Mouse (Mus musculus) midbrain, embryonic 10.5 days (tissue): ENCODE results near the gene Naaladl2. TPM values are rescaled to one million over a fixed set of nuclear protein-coding genes. Genes with fewer than 3 reads are reported as not detected.

Experiments used
- DNase-seq: peaks from one replicate; pipeline ENCODE4 v3.0.0-alpha.2; 2017; ENCODE audit warnings: low spot score
- H3K27ac ChIP-seq: fragments of 300-500 bp; sonication (generic); replicated peaks from 2 replicates; pipeline ENCODE4 v1.5.1; 2016; ENCODE audit warnings: mild to moderate bottlenecking
- H3K27me3 ChIP-seq: fragments of 300-500 bp; sonication (generic); 2 replicates; pipeline ENCODE4 v1.6.1; 2016; ENCODE audit warnings: low read depth, mild to moderate bottlenecking; ENCODE audit not compliant: poor library complexity, severe bottlenecking
- H3K36me3 ChIP-seq: fragments of 300-500 bp; sonication (generic); 2 replicates; pipeline ENCODE4 v1.6.1; 2016; ENCODE audit warnings: mild to moderate bottlenecking, moderate library complexity
- H3K4me1 ChIP-seq: fragments of 300-500 bp; sonication (generic); 2 replicates; pipeline ENCODE4 v1.6.1; 2016
- H3K4me3 ChIP-seq: fragments of 300-500 bp; sonication (generic); 2 replicates; pipeline ENCODE4 v1.5.1; 2016; ENCODE audit warnings: mild to moderate bottlenecking, moderate library complexity
- H3K9me3 ChIP-seq: fragments of 300-500 bp; sonication (generic); replicated peaks from 2 replicates; pipeline ENCODE4 v1.6.1; 2016; ENCODE audit warnings: mild to moderate bottlenecking
- WGBS: fragments of 180-500 bp; shearing (Covaris S2); methylation state at CpG from one replicate; pipeline ENCODE4 v1.1.7; 2016; 5-methylcytosine and 5-hydroxymethylcytosine counted together
- polyA plus RNA-seq: library from polyadenylated mRNA; unstranded; fragments of >200 nt; fragmentation: Nextera tagmentation; extraction: Ambion mirVana; gene quantifications from 2 replicates; pipeline ENCODE4 v1.2.1, GENCODE M21; 2016

The Naaladl2 gene
- polyA plus RNA-seq, 1 experiment from 2014 or later, result 0.47 TPM

GRCm38 (mm10) chr3:24905425-24905960 lies 238.6 kb downstream of the Naaladl2 start:
- WGBS, result 85% methylated on average over 3 of the region's 3 CpGs
- H3K36me3 ChIP-seq, result no peaks in the 10 kb centered on the region
- H3K9me3 ChIP-seq, result no peaks in the 10 kb centered on the region
- H3K4me1 ChIP-seq, result no peaks in the 10 kb centered on the region
- H3K27ac ChIP-seq, result no peak overlapping the region
- no peak overlapping the region for H3K4me3 ChIP-seq
- DNase-seq, result no peak
- H3K27me3 ChIP-seq, result no peaks in the 10 kb centered on the region

- Histone ChIP-seq H3K4me3 (no peak overlapping the region), H3K4me1 (no peaks in the 10 kb centered on the region), H3K9me3 (no peaks in the 10 kb centered on the region), H3K27me3 (no peaks in the 10 kb centered on the region), H3K36me3 (no peaks in the 10 kb centered on the region), H3K27ac (no peak overlapping the region)
- DNase-seq, result no peak
- WGBS, result 87% methylated on average over 3 of the region's 3 CpGs
These were observed 255.3 kb downstream of the Naaladl2 start for GRCm38 (mm10) chr3:24888801-24889200.

- H3K36me3 ChIP-seq, result no peaks in the 10 kb centered on the region
- H3K4me1 ChIP-seq, result no peaks in the 10 kb centered on the region
- no peaks in the 10 kb centered on the region for H3K9me3 ChIP-seq
- H3K4me3 ChIP-seq, result no peak overlapping the region
- no peak for DNase-seq
- no peak overlapping the region for H3K27ac ChIP-seq
- H3K27me3 ChIP-seq, result no peaks in the 10 kb centered on the region
- WGBS, result 92% methylated on average over 1 of the region's 1 CpGs
These were observed 271.8 kb downstream of the Naaladl2 start for GRCm38 (mm10) chr3:24872254-24872653.

- Histone ChIP-seq H3K27ac (no peak overlapping the region), H3K4me3 (no peak overlapping the region), H3K4me1 (no peaks in the 10 kb centered on the region), H3K9me3 (no peaks in the 10 kb centered on the region), H3K36me3 (no peaks in the 10 kb centered on the region), H3K27me3 (no peaks in the 10 kb centered on the region)
- DNase-seq, result no peak
- 78% methylated on average over 2 of the region's 2 CpGs for WGBS
These were observed 291.1 kb downstream of the Naaladl2 start for GRCm38 (mm10) chr3:24852936-24853335.

DNA sequence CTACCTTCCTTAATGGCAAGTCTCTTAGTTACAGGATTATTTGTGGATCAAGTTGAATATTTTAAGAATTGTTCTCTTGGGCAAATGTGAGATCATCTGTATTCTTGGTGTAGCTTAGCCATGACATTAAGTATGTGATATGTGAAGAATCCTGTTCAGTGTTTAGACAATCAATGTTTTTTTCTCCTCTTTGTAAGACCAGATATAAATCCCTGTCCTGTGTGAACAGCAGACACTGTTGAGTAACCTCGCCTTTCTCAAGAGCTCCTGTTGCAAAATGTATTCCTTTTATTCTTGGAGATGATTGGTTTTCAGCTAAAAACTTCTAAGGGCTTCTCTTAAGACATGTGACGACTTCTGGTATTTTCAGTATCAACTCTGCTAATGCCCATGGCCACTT lies 347.3 kb downstream of the Naaladl2 start:
- WGBS, result 75% methylated on average over 2 of the region's 2 CpGs

DNA sequence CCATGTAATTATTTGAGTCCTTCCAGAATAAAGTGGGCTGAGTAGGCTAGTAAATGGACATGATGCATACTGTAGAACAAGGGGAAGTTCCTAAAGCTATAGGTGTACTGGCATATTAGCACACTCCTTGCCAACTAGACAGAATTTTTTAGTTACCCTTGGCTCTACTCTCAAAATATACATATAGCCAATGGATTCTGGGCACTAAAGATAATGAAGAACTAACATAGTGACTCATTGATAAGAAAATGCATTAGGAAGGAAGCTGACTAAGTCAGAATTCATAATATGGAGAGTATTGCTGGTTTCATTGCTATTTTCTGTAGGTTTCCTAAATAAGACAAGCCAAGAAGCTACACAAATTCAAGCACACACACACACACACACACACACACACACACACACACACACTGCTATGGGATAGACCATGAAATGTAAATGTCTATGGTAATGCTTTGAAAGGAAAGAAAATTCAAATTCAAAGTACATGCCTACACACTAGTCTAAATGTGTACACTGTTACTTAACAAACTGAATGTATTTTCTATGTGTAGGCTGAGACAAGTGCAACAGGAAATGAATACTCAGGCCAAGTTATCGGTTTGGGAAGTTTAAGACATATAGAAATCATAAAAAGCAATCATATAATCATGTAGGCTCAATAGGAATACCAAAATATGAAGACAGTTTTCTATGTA lies 356.5 kb downstream of the Naaladl2 start:
- Histone ChIP-seq H3K4me1 (peaks cover 5% of the 10 kb centered on the region; the same call in 1 of the 2 replicates), H3K27me3 (no peaks in the 10 kb centered on the region), H3K4me3 (no peak overlapping the region), H3K27ac (no peak overlapping the region), H3K36me3 (no peaks in the 10 kb centered on the region), H3K9me3 (no peaks in the 10 kb centered on the region)
- WGBS, result 93% methylated on average over 1 of the region's 1 CpGs
- DNase-seq, result no peak

More for the DNA sequence above, 347.3 kb downstream of the Naaladl2 start:
- H3K4me3 ChIP-seq, result no peak overlapping the region
- no peaks in the 10 kb centered on the region for H3K27me3 ChIP-seq
- no peaks in the 10 kb centered on the region for H3K9me3 ChIP-seq
- DNase-seq, result no peak
- no peak overlapping the region for H3K27ac ChIP-seq
- H3K36me3 ChIP-seq, result no peaks in the 10 kb centered on the region
- no peaks in the 10 kb centered on the region for H3K4me1 ChIP-seq

DNA sequence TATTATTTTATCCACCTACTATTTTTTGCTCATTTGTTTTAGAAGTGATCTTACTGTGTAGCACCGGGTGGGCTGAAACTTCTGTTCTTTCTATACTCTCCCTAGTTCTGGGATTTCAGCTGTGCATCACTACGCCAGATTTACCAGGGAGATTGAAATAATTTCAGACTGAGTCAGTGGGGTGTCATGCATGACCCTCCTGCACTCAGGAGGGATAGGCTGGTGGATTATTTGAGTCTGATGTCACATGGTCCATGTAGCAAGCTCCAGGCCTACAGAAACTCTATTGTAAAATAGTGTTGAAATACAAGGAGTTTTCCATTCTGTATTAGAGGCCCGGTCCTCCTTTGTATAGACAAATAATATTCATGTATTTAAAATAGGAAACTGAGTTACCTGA lies 360.0 kb downstream of the Naaladl2 start:
- H3K27me3 ChIP-seq, result no peaks in the 10 kb centered on the region
- no peak for DNase-seq
- H3K4me1 ChIP-seq, result peaks cover 5% of the 10 kb centered on the region; the same call in 1 of the 2 replicates
- H3K9me3 ChIP-seq, result no peaks in the 10 kb centered on the region
- no peaks in the 10 kb centered on the region for H3K36me3 ChIP-seq
- H3K27ac ChIP-seq, result no peak overlapping the region
- WGBS, result 89% methylated on average over 3 of the region's 3 CpGs
- no peak overlapping the region for H3K4me3 ChIP-seq

GRCm38 (mm10) chr3:24783462-24783829 lies 360.6 kb downstream of the Naaladl2 start:
- WGBS, result 85% methylated on average over 7 of the region's 7 CpGs
- peaks cover under 1% of the 10 kb centered on the region; the same call in 1 of the 2 replicates for H3K4me1 ChIP-seq
- no peaks in the 10 kb centered on the region for H3K36me3 ChIP-seq
- H3K4me3 ChIP-seq, result no peak overlapping the region
- no peak overlapping the region for H3K27ac ChIP-seq
- DNase-seq, result no peak
- H3K27me3 ChIP-seq, result no peaks in the 10 kb centered on the region
- no peaks in the 10 kb centered on the region for H3K9me3 ChIP-seq

GRCm38 (mm10) chr3:24782784-24783461 lies 361.1 kb downstream of the Naaladl2 start:
- no peak overlapping the region for H3K4me3 ChIP-seq
- no peaks in the 10 kb centered on the region for H3K4me1 ChIP-seq
- no peaks in the 10 kb centered on the region for H3K9me3 ChIP-seq
- 72% methylated on average over 10 of the region's 10 CpGs for WGBS
- no peak overlapping the region for H3K27ac ChIP-seq
- DNase-seq, result no peak
- no peaks in the 10 kb centered on the region for H3K36me3 ChIP-seq
- no peaks in the 10 kb centered on the region for H3K27me3 ChIP-seq

GRCm38 (mm10) chr3:24781687-24782086 lies 362.4 kb downstream of the Naaladl2 start:
- Histone ChIP-seq H3K27me3 (no peaks in the 10 kb centered on the region), H3K36me3 (no peaks in the 10 kb centered on the region), H3K4me3 (no peak overlapping the region), H3K9me3 (no peaks in the 10 kb centered on the region), H3K4me1 (no peaks in the 10 kb centered on the region), H3K27ac (no peak overlapping the region)
- DNase-seq, result no peak
- 95% methylated on average over 2 of the region's 2 CpGs for WGBS

- H3K36me3 ChIP-seq, result no peaks in the 10 kb centered on the region
- no peak overlapping the region for H3K27ac ChIP-seq
- H3K9me3 ChIP-seq, result no peaks in the 10 kb centered on the region
- H3K27me3 ChIP-seq, result no peaks in the 10 kb centered on the region
- no peak overlapping the region for H3K4me3 ChIP-seq
- no peaks in the 10 kb centered on the region for H3K4me1 ChIP-seq
- DNase-seq, result no peak
These were observed 365.6 kb downstream of the Naaladl2 start for GRCm38 (mm10) chr3:24778416-24778815.

DNA sequence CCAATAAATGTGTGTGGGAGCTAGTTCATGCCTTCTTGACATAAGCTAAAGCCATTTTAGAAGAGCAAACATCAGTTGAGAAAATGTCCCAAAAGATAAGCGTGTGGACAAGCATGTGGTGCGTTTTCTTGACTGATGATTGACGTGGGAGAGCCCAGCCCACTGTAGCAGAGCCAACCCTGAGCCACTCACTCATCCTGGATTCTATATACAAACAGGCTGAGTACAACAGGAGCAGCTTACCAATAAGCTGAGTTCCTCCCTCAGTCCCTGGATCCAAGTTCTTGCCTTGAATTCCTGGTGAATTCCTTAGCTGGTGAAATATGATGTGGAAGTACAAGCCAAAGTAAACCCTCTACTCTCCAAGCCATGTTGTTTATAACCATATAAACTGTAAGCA lies 395.0 kb downstream of the Naaladl2 start:
- H3K27me3 ChIP-seq, result no peaks in the 10 kb centered on the region
- no peaks in the 10 kb centered on the region for H3K36me3 ChIP-seq
- no peak overlapping the region for H3K4me3 ChIP-seq
- H3K9me3 ChIP-seq, result no peaks in the 10 kb centered on the region
- no peak for DNase-seq
- H3K27ac ChIP-seq, result no peak overlapping the region
- 90% methylated on average over 3 of the region's 3 CpGs for WGBS
- no peaks in the 10 kb centered on the region for H3K4me1 ChIP-seq

- H3K9me3 ChIP-seq, result no peaks in the 10 kb centered on the region
- no peaks in the 10 kb centered on the region for H3K4me1 ChIP-seq
- no peaks in the 10 kb centered on the region for H3K27me3 ChIP-seq
- DNase-seq, result no peak
- WGBS, result 92% methylated on average over 6 of the region's 6 CpGs
- H3K4me3 ChIP-seq, result no peak overlapping the region
- no peak overlapping the region for H3K27ac ChIP-seq
- H3K36me3 ChIP-seq, result no peaks in the 10 kb centered on the region
These were observed 396.7 kb downstream of the Naaladl2 start for GRCm38 (mm10) chr3:24747182-24747856.
